Mouse (Mus musculus): ENCODE data around the gene Pkn1.

GRCm38 (mm10) chr8:83737346-83737745 is 38.4 kb upstream of the Pkn1 start:
- no peak for TF ChIP-seq POLR2A (IDR thresholded peaks at IDR 0.05; ENCODE audit: borderline replicate concordance, low read depth, low read length)
- TF ChIP-seq CTCF (IDR thresholded peaks at IDR 0.05; ENCODE audit: low read depth, low read length), result peak; percentile 16; the same call in 1 of the 2 replicates
